Mouse (Mus musculus): ENCODE data around the gene Znhit2. TPM values are rescaled to one million over a fixed set of nuclear protein-coding genes. Genes with fewer than 3 reads are reported as not detected.

Gene Znhit2
- polyA plus RNA-seq (2014; fragmentation: Illumina TruSeq; extraction: RNeasy Lipid Tissue Mini Kit (QIAGEN cat#74804); ENCODE audit: low read depth, low replicate concordance): 8.5 TPM

DNA sequence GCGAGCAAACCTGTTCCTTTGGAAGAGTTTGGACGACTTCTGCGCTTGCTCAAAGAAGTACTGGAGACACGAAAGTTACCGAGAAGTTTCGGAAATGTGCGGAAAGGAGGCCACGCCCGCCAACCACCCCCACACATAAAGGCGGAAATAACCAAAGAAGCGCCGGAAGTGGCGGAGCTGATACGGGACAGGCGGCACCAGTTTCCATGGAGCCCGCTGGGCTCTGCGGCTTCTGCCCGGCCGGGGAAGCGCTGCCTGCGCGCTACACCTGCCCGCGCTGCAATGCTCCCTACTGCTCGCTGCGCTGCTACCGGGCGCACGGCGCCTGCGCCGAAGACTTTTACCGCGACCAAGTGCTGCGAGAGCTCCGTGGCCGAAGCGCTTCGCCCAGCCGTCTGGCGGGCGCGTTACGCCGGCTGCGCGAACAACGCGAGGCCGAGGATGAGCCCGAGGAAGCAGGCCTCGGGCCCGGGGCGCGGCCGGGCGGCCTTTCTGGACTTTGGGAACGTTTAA, at the start of gene Znhit2:
TSS of gene Znhit2 (plus strand) at position 172 of the 513 bp plus-strand sequence.

DNA sequence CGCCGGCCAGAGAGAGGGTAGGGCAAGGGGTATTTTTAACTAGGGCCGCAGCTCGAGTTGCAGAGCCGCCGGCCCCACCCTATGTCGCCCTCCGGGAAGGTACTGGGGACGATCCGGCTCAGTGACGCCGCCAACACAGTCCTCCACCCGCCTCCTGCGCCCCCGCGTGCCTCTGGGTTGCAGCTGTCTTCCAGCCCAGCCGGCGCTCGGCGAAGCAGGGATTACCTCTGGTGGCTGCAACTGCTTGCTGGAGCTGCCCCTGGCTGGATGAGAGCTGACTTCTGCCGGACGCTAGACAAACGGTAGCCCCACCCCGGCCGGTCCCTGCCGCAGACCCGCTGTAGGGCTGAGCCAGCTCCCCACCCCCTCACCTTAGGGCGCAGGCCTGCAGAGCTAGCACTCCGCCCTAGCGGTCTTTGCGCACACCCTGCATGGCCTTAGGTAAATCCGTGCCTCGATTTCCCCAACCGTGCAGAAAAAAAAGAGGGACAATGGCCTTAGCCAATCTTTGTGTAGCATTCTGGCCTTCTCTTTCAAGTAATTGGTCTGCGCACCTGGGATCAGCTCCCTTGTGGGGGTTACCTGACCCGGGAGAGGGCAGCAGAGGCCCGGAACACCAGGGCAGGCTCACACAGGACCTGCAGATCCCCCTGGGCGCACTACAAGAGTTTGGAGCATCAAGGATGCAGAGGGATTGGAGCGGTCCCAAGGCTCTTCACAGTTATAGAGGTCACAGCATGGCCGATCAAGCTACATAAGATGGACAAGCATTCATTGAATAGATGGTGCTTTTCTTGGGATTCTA, 45.3 kb upstream of the Znhit2 start, which contains the start of gene Capn1:
TSS of gene Capn1 (minus strand) at position 387 of the 805 bp plus-strand sequence.

GRCm38 (mm10) chr19:6046294-6047153, 14.5 kb upstream of the Znhit2 start, which contains the start of gene Syvn1:
Syvn1 (plus strand) TSS chr19:6046576.

GRCm38 (mm10) chr19:6057313-6058096, 3.5 kb upstream of the Znhit2 start, which contains the start of the genes Mrpl49 and Fau:
Mrpl49 (minus strand) TSS chr19:6057785.
Fau (plus strand) TSS chr19:6057844.

GRCm38 (mm10) chr19:6067724-6068415, 6.9 kb downstream of the Znhit2 start, which contains the start of gene Tm7sf2:
Tm7sf2 (minus strand) TSS chr19:6068373.

GRCm38 (mm10) chr19:6076564-6077393, 15.8 kb downstream of the Znhit2 start, which contains the start of gene Vps51:
Vps51 (minus strand) TSS chr19:6077231.

DNA sequence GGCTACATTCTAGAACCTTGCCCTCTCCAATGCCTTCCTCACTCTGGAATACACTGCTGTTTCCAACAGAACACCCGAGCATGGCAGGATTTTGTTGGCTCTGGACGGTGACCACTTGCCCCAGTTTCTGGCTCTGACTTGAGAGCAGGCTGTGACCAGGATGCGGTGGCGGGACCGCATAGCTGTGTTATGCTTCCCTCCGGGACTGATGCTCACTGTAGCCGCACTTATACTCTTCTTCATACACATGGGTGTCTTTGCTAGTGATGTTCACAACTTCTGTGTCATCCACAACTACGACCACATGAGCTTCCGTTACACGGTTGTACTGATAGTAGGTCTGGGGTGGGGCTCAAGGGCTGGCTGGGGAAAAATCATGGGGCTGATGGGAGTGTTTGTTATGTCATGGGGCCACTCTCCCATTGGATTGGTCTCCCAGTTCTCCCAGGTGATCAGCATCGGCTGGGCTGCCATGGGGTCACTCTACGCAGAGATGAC, 19.0 kb downstream of the Znhit2 start, which contains the start of gene Tmem262:
TSS of gene Tmem262 (plus strand) at position 51 of the 498 bp plus-strand sequence.

GRCm38 (mm10) chr19:6082156-6082555, 21.2 kb downstream of the Znhit2 start, which contains the start of gene Gm28374:
Gm28374 (minus strand) TSS chr19:6082256.

GRCm38 (mm10) chr19:6084478-6085248, 23.7 kb downstream of the Znhit2 start, which contains the start of the genes Zfpl1 and Cdca5:
Zfpl1 (minus strand) TSS chr19:6084956.
Cdca5 (plus strand) TSS chr19:6084983.

GRCm38 (mm10) chr19:6094119-6094518, 33.1 kb downstream of the Znhit2 start, which contains the start of gene AC131692.1:
AC131692.1 (plus strand) TSS chr19:6094419.

DNA sequence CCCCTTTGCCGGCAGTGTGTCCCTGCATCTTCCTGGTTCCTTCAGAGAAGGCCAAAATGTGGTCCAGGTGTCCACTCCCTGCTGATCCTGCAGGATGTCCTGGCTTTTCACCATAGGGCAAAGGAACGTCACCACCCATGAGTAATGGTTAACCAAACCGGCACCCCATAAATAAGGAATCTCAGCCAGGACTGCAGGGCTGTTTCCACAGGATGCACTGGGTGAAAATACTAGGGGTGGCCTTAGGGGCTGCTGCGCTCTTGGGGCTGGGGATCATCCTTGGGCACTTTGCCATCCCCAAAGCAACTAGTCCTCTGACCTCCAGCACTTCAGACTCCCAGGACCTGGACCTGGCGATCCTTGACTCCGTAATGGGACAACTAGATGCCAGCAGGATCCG, 44.6 kb downstream of the Znhit2 start, which contains the start of gene Naaladl1:
TSS of gene Naaladl1 (plus strand) at position 197 of the 400 bp plus-strand sequence.

Other genes starting within 250 kb of the Znhit2 start
- gene Frmd8, start 185.9 kb upstream of the Znhit2 start, polyA plus RNA-seq (2014; fragmentation: Illumina TruSeq; extraction: RNeasy Lipid Tissue Mini Kit (QIAGEN cat#74804); ENCODE audit: low read depth, low replicate concordance): 5.4 TPM
- gene Slc25a45, start 183.4 kb upstream of the Znhit2 start, polyA plus RNA-seq (2014; fragmentation: Illumina TruSeq; extraction: RNeasy Lipid Tissue Mini Kit (QIAGEN cat#74804); ENCODE audit: low read depth, low replicate concordance): 3.4 TPM
- 0.63 TPM for gene Tigd3, start 167.0 kb upstream of the Znhit2 start, polyA plus RNA-seq (2014; fragmentation: Illumina TruSeq; extraction: RNeasy Lipid Tissue Mini Kit (QIAGEN cat#74804); ENCODE audit: low read depth, low replicate concordance)
- gene Dpf2, start 148.2 kb upstream of the Znhit2 start, polyA plus RNA-seq (2014; fragmentation: Illumina TruSeq; extraction: RNeasy Lipid Tissue Mini Kit (QIAGEN cat#74804); ENCODE audit: low read depth, low replicate concordance): 69.5 TPM
- 7.8 TPM for gene Cdc42ep2, start 136.4 kb upstream of the Znhit2 start, polyA plus RNA-seq (2014; fragmentation: Illumina TruSeq; extraction: RNeasy Lipid Tissue Mini Kit (QIAGEN cat#74804); ENCODE audit: low read depth, low replicate concordance)
- gene Pola2, start 97.0 kb upstream of the Znhit2 start, polyA plus RNA-seq (2014; fragmentation: Illumina TruSeq; extraction: RNeasy Lipid Tissue Mini Kit (QIAGEN cat#74804); ENCODE audit: low read depth, low replicate concordance): 15.0 TPM
- not detected for gene Slc22a20, start 75.0 kb upstream of the Znhit2 start, polyA plus RNA-seq (2014; fragmentation: Illumina TruSeq; extraction: RNeasy Lipid Tissue Mini Kit (QIAGEN cat#74804); ENCODE audit: low read depth, low replicate concordance)
- gene Capn1, start 45.3 kb upstream of the Znhit2 start, polyA plus RNA-seq (2014; fragmentation: Illumina TruSeq; extraction: RNeasy Lipid Tissue Mini Kit (QIAGEN cat#74804); ENCODE audit: low read depth, low replicate concordance): 16.4 TPM
- 20.9 TPM for gene Syvn1, start 14.6 kb upstream of the Znhit2 start, polyA plus RNA-seq (2014; fragmentation: Illumina TruSeq; extraction: RNeasy Lipid Tissue Mini Kit (QIAGEN cat#74804); ENCODE audit: low read depth, low replicate concordance)
- gene Mrpl49, start 3.4 kb upstream of the Znhit2 start, polyA plus RNA-seq (2014; fragmentation: Illumina TruSeq; extraction: RNeasy Lipid Tissue Mini Kit (QIAGEN cat#74804); ENCODE audit: low read depth, low replicate concordance): 46.2 TPM
- 507 TPM for gene Fau, start 3.3 kb upstream of the Znhit2 start, polyA plus RNA-seq (2014; fragmentation: Illumina TruSeq; extraction: RNeasy Lipid Tissue Mini Kit (QIAGEN cat#74804); ENCODE audit: low read depth, low replicate concordance)
- gene Tm7sf2, start 7.2 kb downstream of the Znhit2 start, polyA plus RNA-seq (2014; fragmentation: Illumina TruSeq; extraction: RNeasy Lipid Tissue Mini Kit (QIAGEN cat#74804); ENCODE audit: low read depth, low replicate concordance): 6.3 TPM
- 20.9 TPM for gene Vps51, start 16.0 kb downstream of the Znhit2 start, polyA plus RNA-seq (2014; fragmentation: Illumina TruSeq; extraction: RNeasy Lipid Tissue Mini Kit (QIAGEN cat#74804); ENCODE audit: low read depth, low replicate concordance)
- gene Tmem262, start 18.8 kb downstream of the Znhit2 start, polyA plus RNA-seq (2014; fragmentation: Illumina TruSeq; extraction: RNeasy Lipid Tissue Mini Kit (QIAGEN cat#74804); ENCODE audit: low read depth, low replicate concordance): not detected
- gene Gm28374, start 21.1 kb downstream of the Znhit2 start, polyA plus RNA-seq (2014; fragmentation: Illumina TruSeq; extraction: RNeasy Lipid Tissue Mini Kit (QIAGEN cat#74804); ENCODE audit: low read depth, low replicate concordance): not detected
- 21.3 TPM for gene Zfpl1, start 23.8 kb downstream of the Znhit2 start, polyA plus RNA-seq (2014; fragmentation: Illumina TruSeq; extraction: RNeasy Lipid Tissue Mini Kit (QIAGEN cat#74804); ENCODE audit: low read depth, low replicate concordance)
- gene Cdca5, start 23.8 kb downstream of the Znhit2 start, polyA plus RNA-seq (2014; fragmentation: Illumina TruSeq; extraction: RNeasy Lipid Tissue Mini Kit (QIAGEN cat#74804); ENCODE audit: low read depth, low replicate concordance): not detected
- gene AC131692.1, start 33.2 kb downstream of the Znhit2 start, polyA plus RNA-seq (2014; fragmentation: Illumina TruSeq; extraction: RNeasy Lipid Tissue Mini Kit (QIAGEN cat#74804); ENCODE audit: low read depth, low replicate concordance): not detected
- gene Naaladl1, start 44.6 kb downstream of the Znhit2 start, polyA plus RNA-seq (2014; fragmentation: Illumina TruSeq; extraction: RNeasy Lipid Tissue Mini Kit (QIAGEN cat#74804); ENCODE audit: low read depth, low replicate concordance): not detected
- gene Sac3d1, start 57.5 kb downstream of the Znhit2 start, polyA plus RNA-seq (2014; fragmentation: Illumina TruSeq; extraction: RNeasy Lipid Tissue Mini Kit (QIAGEN cat#74804); ENCODE audit: low read depth, low replicate concordance): 10.2 TPM
- 20.5 TPM for gene Snx15, start 67.1 kb downstream of the Znhit2 start, polyA plus RNA-seq (2014; fragmentation: Illumina TruSeq; extraction: RNeasy Lipid Tissue Mini Kit (QIAGEN cat#74804); ENCODE audit: low read depth, low replicate concordance)
- 0.92 TPM for gene Batf2, start 79.8 kb downstream of the Znhit2 start, polyA plus RNA-seq (2014; fragmentation: Illumina TruSeq; extraction: RNeasy Lipid Tissue Mini Kit (QIAGEN cat#74804); ENCODE audit: low read depth, low replicate concordance)
- gene Arl2, start 80.4 kb downstream of the Znhit2 start, polyA plus RNA-seq (2014; fragmentation: Illumina TruSeq; extraction: RNeasy Lipid Tissue Mini Kit (QIAGEN cat#74804); ENCODE audit: low read depth, low replicate concordance): 55.0 TPM
- gene Majin, start 123.2 kb downstream of the Znhit2 start, polyA plus RNA-seq (2014; fragmentation: Illumina TruSeq; extraction: RNeasy Lipid Tissue Mini Kit (QIAGEN cat#74804); ENCODE audit: low read depth, low replicate concordance): not detected
- not detected for gene Gpha2, start 165.2 kb downstream of the Znhit2 start, polyA plus RNA-seq (2014; fragmentation: Illumina TruSeq; extraction: RNeasy Lipid Tissue Mini Kit (QIAGEN cat#74804); ENCODE audit: low read depth, low replicate concordance)
- 33.6 TPM for gene Ppp2r5b, start 174.7 kb downstream of the Znhit2 start, polyA plus RNA-seq (2014; fragmentation: Illumina TruSeq; extraction: RNeasy Lipid Tissue Mini Kit (QIAGEN cat#74804); ENCODE audit: low read depth, low replicate concordance)
- 15.8 TPM for gene Atg2a, start 180.5 kb downstream of the Znhit2 start, polyA plus RNA-seq (2014; fragmentation: Illumina TruSeq; extraction: RNeasy Lipid Tissue Mini Kit (QIAGEN cat#74804); ENCODE audit: low read depth, low replicate concordance)
- gene Ehd1, start 215.5 kb downstream of the Znhit2 start, polyA plus RNA-seq (2014; fragmentation: Illumina TruSeq; extraction: RNeasy Lipid Tissue Mini Kit (QIAGEN cat#74804); ENCODE audit: low read depth, low replicate concordance): 57.4 TPM
- gene Cdc42bpg, start 245.3 kb downstream of the Znhit2 start, polyA plus RNA-seq (2014; fragmentation: Illumina TruSeq; extraction: RNeasy Lipid Tissue Mini Kit (QIAGEN cat#74804); ENCODE audit: low read depth, low replicate concordance): 12.6 TPM

Data from heart, adult 10 weeks (tissue).